Mouse (Mus musculus) inflammation-experienced regulatory T-cells, adult 16 weeks (primary cell): ENCODE results near the gene Lipa. TPM values are rescaled to one million over a fixed set of nuclear protein-coding genes. Genes with fewer than 3 reads are reported as not detected.

ENCODE experiments used
- polyA plus RNA-seq: library from polyadenylated mRNA; unstranded; fragments of 100-300 nt; shearing (Covaris generic); gene quantifications from one replicate; pipeline ENCODE4 v1.2.1, GENCODE M21; 2017

Lipa gene
- 99.3 TPM for polyA plus RNA-seq

DNA sequence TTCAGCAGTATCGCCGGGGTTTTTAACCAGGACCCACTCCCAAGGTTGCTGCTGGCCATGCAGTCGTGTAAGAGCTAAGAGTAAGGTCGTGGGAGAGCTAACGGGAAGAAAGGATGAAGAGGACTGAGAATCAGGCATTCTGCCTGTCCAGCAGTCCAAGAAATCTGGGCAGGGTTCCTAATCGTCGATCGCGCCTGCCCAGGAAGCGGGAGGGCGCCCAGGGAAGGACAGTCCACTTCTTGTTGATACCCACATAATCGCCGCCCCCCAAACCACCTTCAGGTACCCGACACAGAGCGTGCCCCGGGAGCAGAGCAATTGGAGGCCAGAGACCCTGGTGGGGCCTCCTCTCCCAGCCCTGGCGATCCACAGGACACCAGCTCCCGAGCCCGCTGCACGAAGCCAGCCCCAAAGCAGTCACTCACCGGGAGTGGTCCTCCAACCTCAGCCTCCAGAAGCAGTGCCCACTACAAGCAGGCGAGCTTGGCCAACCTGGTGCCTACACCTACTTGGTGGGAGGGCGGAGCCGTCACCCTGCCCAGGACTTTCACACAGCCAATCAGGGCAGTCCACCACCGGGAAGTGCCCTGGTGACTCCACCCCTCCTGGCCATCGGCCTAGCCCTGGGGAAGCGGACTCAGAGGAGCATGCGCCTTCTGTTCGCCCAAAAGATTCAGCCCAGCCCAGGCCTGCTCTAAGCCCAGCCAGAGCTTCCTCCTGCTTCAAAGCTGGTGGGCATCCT, at the start of gene Lipa:
TSS of gene Lipa (minus strand) at position 534 of the 742 bp plus-strand sequence.

DNA sequence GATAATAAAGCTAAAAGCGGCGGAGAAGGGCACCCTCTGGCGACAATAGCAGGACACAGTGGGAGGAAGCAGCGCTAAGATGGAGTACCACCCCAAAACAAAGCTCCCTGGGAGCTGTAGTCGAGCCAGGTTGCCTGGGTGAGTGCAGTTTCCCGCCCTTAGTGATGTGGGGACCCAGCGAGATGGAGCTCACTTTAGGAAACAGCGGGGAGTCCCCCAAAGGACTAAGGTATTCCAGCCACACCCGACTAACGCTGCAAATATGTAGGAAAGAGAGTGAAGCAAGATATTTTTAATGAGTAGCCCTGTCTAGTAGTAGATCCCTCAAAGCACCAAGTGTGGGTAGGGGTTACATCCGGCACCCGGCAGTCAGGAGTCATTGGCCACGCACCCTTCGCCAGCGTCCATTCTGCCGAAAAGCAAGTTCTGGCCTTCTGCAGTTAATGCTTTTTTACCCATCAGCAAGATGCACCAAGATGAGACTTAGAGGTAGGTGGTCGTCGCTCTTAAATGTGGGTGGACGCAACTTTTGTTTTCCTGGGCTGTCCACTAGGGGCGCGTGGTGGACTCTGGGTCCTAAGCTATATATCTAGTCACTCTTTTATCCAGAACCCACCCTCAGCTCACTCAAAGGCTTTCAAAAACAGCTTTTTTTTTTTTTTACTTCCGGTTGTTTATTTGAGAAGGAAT, 23.4 kb upstream of the Lipa start, which contains the start of gene Ifit2:
TSS of gene Ifit2 (plus strand) at position 161 of the 690 bp plus-strand sequence.

DNA sequence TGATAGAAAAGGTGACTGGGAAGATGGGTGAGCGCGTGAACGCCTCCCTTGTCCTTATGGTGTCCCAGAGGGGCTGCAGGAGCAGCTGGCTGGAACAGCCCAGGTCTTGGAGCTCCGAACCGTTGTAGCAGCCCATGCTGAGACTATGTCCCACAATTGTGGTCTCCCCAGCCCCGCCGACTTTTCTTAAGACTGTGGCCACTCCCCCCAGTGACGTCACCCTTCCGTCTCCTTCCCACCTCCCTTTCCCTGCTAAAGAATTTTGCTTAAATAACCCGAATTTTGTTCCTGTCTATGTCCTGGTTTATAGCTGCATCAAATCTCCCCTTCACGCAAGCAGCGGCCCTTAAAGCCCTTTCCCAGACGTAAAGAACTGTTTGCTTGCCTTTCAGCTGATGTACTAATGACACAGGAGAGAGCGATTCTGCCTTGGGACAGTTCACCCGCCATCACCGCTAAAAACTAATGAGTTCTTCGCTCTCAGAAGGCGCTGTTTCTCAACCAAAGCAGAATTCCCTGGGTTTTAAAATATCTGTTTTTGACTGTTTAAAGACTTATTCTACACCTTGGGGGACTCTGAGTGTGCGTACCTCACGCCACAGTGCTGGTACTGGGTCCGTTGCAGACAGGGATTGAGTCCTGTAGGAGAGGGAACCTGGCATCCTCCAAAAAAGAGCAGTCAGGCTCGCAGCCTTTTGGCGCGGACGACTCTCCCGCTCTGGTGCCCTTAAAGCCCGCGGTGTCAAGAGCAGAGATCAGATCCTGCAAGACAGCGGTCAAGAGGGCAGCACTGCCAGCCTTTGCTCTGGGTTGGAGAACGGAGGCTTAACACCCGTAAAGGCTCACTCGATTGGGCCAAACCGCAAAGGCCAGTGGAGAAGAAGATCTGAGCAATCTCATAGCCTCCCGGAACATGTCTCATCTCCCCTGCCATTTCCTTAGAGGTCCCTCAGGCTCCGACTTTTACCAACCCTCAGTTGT, 52.0 kb downstream of the Lipa start, which contains the start of gene Ch25h:
TSS of gene Ch25h (minus strand) at position 174 of the 981 bp plus-strand sequence.

Other genes starting within 250 kb of the Lipa start
- gene Fas, start 236.8 kb downstream of the Lipa start, polyA plus RNA-seq: 108 TPM
- not detected for gene Ch25h, start 52.3 kb downstream of the Lipa start, polyA plus RNA-seq
- 40.6 TPM for gene Ifit2, start 23.2 kb upstream of the Lipa start, polyA plus RNA-seq
- gene Ifit3, start 56.1 kb upstream of the Lipa start, polyA plus RNA-seq: 16.6 TPM
- 114 TPM for gene Ifit1bl1, start 74.5 kb upstream of the Lipa start, polyA plus RNA-seq
- gene Ifit3b, start 80.5 kb upstream of the Lipa start, polyA plus RNA-seq: 3.4 TPM
- 1.5 TPM for gene Ifit1bl2, start 113.3 kb upstream of the Lipa start, polyA plus RNA-seq
- gene Ifit1, start 113.4 kb upstream of the Lipa start, polyA plus RNA-seq: 31.5 TPM
- not detected for gene Slc16a12, start 219.8 kb upstream of the Lipa start, polyA plus RNA-seq